Mouse (Mus musculus) heart, embryonic 15.5 days (tissue): ENCODE data around the gene Slit2. TPM values are rescaled to one million over a fixed set of nuclear protein-coding genes. Genes with fewer than 3 reads are reported as not detected.

Experiments
- ATAC-seq: fragments of 200-750 bp; cut with Nextera tagmentation; replicated peaks from 2 replicates; pipeline ENCODE4 v1.8.0; 2017; ENCODE audit warnings: low read depth, moderate TSS enrichment; ENCODE audit not compliant: insufficient number of reproducible peaks, insufficient read depth, low FRiP score
- H3K27ac ChIP-seq: fragments of 300-500 bp; sonication (generic); 2 replicates; pipeline ENCODE4 v1.5.1; 2015; ENCODE audit warnings: mild to moderate bottlenecking, inconsistent platforms
- H3K27me3 ChIP-seq: fragments of 300-500 bp; sonication (generic); 2 replicates; pipeline ENCODE4 v1.6.1; 2015; ENCODE audit warnings: inconsistent platforms
- H3K36me3 ChIP-seq: fragments of 300-500 bp; sonication (generic); 2 replicates; pipeline ENCODE4 v1.6.1; 2015; ENCODE audit warnings: mild to moderate bottlenecking, inconsistent platforms
- H3K4me1 ChIP-seq: fragments of 300-500 bp; sonication (generic); replicated peaks from 2 replicates; pipeline ENCODE4 v1.6.1; 2015; ENCODE audit warnings: inconsistent platforms
- H3K4me2 ChIP-seq: fragments of 300-500 bp; sonication (generic); 2 replicates; pipeline ENCODE4 v1.6.1; 2015; ENCODE audit warnings: inconsistent platforms, mild to moderate bottlenecking, moderate library complexity
- H3K4me3 ChIP-seq: fragments of 300-500 bp; sonication (generic); 2 replicates; pipeline ENCODE4 v1.5.1; 2015; ENCODE audit warnings: mild to moderate bottlenecking, inconsistent platforms
- H3K9ac ChIP-seq: fragments of 300-500 bp; sonication (generic); 2 replicates; pipeline ENCODE4 v1.6.1; 2015; ENCODE audit warnings: mild to moderate bottlenecking, inconsistent platforms
- H3K9me3 ChIP-seq: fragments of 300-500 bp; sonication (generic); replicated peaks from 2 replicates; pipeline ENCODE4 v1.6.1; 2016; ENCODE audit warnings: inconsistent platforms
- whole genome bisulfite sequencing: fragments of 180-500 bp; shearing (Covaris S2); methylation state at CpG from one replicate; pipeline ENCODE4 v1.1.7; 2015; ENCODE audit warnings: mixed read lengths; 5-methylcytosine and 5-hydroxymethylcytosine counted together
- polyA plus RNA-seq: library from polyadenylated mRNA; unstranded; fragments of >200 nt; fragmentation: Nextera tagmentation; extraction: Ambion mirVana; gene quantifications from 2 replicates; pipeline ENCODE4 v1.2.1, GENCODE M21; 2015

The Slit2 gene
- polyA plus RNA-seq, 1 experiment from 2014 or later: 20.6 TPM

- Histone ChIP-seq H3K9ac (no peak overlapping the region), H3K27ac (no peak overlapping the region), H3K36me3 (no peaks in the 10 kb centered on the region), H3K9me3 (no peaks in the 10 kb centered on the region), H3K4me2 (no peak overlapping the region), H3K4me1 (no peaks in the 10 kb centered on the region), H3K4me3 (no peak overlapping the region), H3K27me3 (no peaks in the 10 kb centered on the region)
- 77% methylated on average over 2 of the region's 2 CpGs for WGBS
- no peak for ATAC-seq
Measured at GRCm38 (mm10) chr5:48146082-48146481, 163.1 kb downstream of the Slit2 start.

GRCm38 (mm10) chr5:48160829-48161228 is 177.9 kb downstream of the Slit2 start:
- H3K27me3 ChIP-seq: no peaks in the 10 kb centered on the region
- no peak overlapping the region for H3K4me3 ChIP-seq
- H3K9me3 ChIP-seq: no peaks in the 10 kb centered on the region; the same call in 1 of the 2 replicates
- no peak for ATAC-seq
- WGBS: 78% methylated on average over 3 of the region's 3 CpGs
- no peaks in the 10 kb centered on the region for H3K4me1 ChIP-seq
- H3K9ac ChIP-seq: no peak overlapping the region
- no peak overlapping the region for H3K4me2 ChIP-seq
- H3K36me3 ChIP-seq: no peaks in the 10 kb centered on the region
- no peak overlapping the region for H3K27ac ChIP-seq

GRCm38 (mm10) chr5:48181646-48182302 is 198.8 kb downstream of the Slit2 start:
- no peaks in the 10 kb centered on the region for H3K27me3 ChIP-seq
- H3K9ac ChIP-seq: no peak overlapping the region

GRCm38 (mm10) chr5:48184358-48184757 is 201.4 kb downstream of the Slit2 start:
- H3K27ac ChIP-seq: no peak overlapping the region
- no peak overlapping the region for H3K4me3 ChIP-seq
- no peaks in the 10 kb centered on the region for H3K36me3 ChIP-seq
- no peak for ATAC-seq
- 83% methylated on average over 8 of the region's 8 CpGs for WGBS
- no peaks in the 10 kb centered on the region for H3K27me3 ChIP-seq
- no peaks in the 10 kb centered on the region for H3K4me1 ChIP-seq
- no peak overlapping the region for H3K9ac ChIP-seq
- H3K9me3 ChIP-seq: no peaks in the 10 kb centered on the region
- no peak overlapping the region for H3K4me2 ChIP-seq

More at GRCm38 (mm10) chr5:48181646-48182302, 198.8 kb downstream of the Slit2 start:
- H3K9me3 ChIP-seq: no peaks in the 10 kb centered on the region
- H3K4me3 ChIP-seq: no peak overlapping the region
- no peak overlapping the region for H3K27ac ChIP-seq
- no peaks in the 10 kb centered on the region for H3K36me3 ChIP-seq
- H3K4me1 ChIP-seq: no peaks in the 10 kb centered on the region
- no peak overlapping the region for H3K4me2 ChIP-seq
- 52% methylated on average over 9 of the region's 9 CpGs for WGBS
- ATAC-seq: no peak

GRCm38 (mm10) chr5:48187819-48188218 is 204.9 kb downstream of the Slit2 start:
- WGBS: 77% methylated on average over 4 of the region's 4 CpGs
- Histone ChIP-seq H3K9ac (no peak overlapping the region), H3K36me3 (no peaks in the 10 kb centered on the region), H3K27ac (no peak overlapping the region), H3K4me2 (no peak overlapping the region), H3K27me3 (no peaks in the 10 kb centered on the region), H3K4me3 (no peak overlapping the region), H3K4me1 (no peaks in the 10 kb centered on the region), H3K9me3 (no peaks in the 10 kb centered on the region)
- ATAC-seq: no peak

GRCm38 (mm10) chr5:48199380-48199779 is 216.4 kb downstream of the Slit2 start:
- H3K4me1 ChIP-seq: no peaks in the 10 kb centered on the region
- H3K9me3 ChIP-seq: no peaks in the 10 kb centered on the region
- no peak overlapping the region for H3K4me2 ChIP-seq
- no peaks in the 10 kb centered on the region for H3K27me3 ChIP-seq
- no peak overlapping the region for H3K4me3 ChIP-seq
- H3K9ac ChIP-seq: no peak overlapping the region
- no peaks in the 10 kb centered on the region for H3K36me3 ChIP-seq
- no peak for ATAC-seq
- H3K27ac ChIP-seq: no peak overlapping the region

- Histone ChIP-seq H3K27ac (no peak overlapping the region), H3K9ac (no peak overlapping the region), H3K27me3 (no peaks in the 10 kb centered on the region), H3K4me2 (no peak overlapping the region), H3K4me3 (no peak overlapping the region), H3K9me3 (no peaks in the 10 kb centered on the region), H3K4me1 (no peaks in the 10 kb centered on the region), H3K36me3 (no peaks in the 10 kb centered on the region)
- 82% methylated on average over 2 of the region's 2 CpGs for WGBS
- no peak for ATAC-seq
Measured at GRCm38 (mm10) chr5:48215248-48215647, 232.3 kb downstream of the Slit2 start.

- Histone ChIP-seq H3K27ac (no peak overlapping the region), H3K9me3 (no peaks in the 10 kb centered on the region), H3K4me2 (no peak overlapping the region), H3K36me3 (no peaks in the 10 kb centered on the region), H3K4me1 (no peaks in the 10 kb centered on the region), H3K9ac (no peak overlapping the region), H3K4me3 (no peak overlapping the region), H3K27me3 (no peaks in the 10 kb centered on the region)
- 82% methylated on average over 10 of the region's 10 CpGs for WGBS
- ATAC-seq: no peak
Measured at GRCm38 (mm10) chr5:48219624-48220155, 236.8 kb downstream of the Slit2 start.

- Histone ChIP-seq H3K9ac (no peak overlapping the region), H3K36me3 (no peaks in the 10 kb centered on the region), H3K27ac (no peak overlapping the region), H3K4me3 (no peak overlapping the region), H3K4me1 (no peaks in the 10 kb centered on the region), H3K4me2 (no peak overlapping the region), H3K27me3 (no peaks in the 10 kb centered on the region), H3K9me3 (no peaks in the 10 kb centered on the region)
- WGBS: 57% methylated on average over 2 of the region's 2 CpGs
- ATAC-seq: no peak
Measured at GRCm38 (mm10) chr5:48225500-48225899, 242.6 kb downstream of the Slit2 start.

GRCm38 (mm10) chr5:48230430-48231080 is 247.6 kb downstream of the Slit2 start:
- H3K4me2 ChIP-seq: no peak overlapping the region
- no peaks in the 10 kb centered on the region for H3K36me3 ChIP-seq
- H3K27me3 ChIP-seq: no peaks in the 10 kb centered on the region
- no peaks in the 10 kb centered on the region for H3K9me3 ChIP-seq
- H3K4me3 ChIP-seq: no peak overlapping the region
- ATAC-seq: no peak
- H3K9ac ChIP-seq: no peak overlapping the region
- 68% methylated on average over 6 of the region's 6 CpGs for WGBS
- H3K4me1 ChIP-seq: no peaks in the 10 kb centered on the region
- no peak overlapping the region for H3K27ac ChIP-seq

- Histone ChIP-seq H3K36me3 (no peaks in the 10 kb centered on the region), H3K4me1 (no peaks in the 10 kb centered on the region), H3K27ac (no peak overlapping the region), H3K4me2 (no peak overlapping the region), H3K9me3 (no peaks in the 10 kb centered on the region), H3K4me3 (no peak overlapping the region), H3K27me3 (no peaks in the 10 kb centered on the region), H3K9ac (no peak overlapping the region)
- ATAC-seq: no peak
- WGBS: 77% methylated on average over 4 of the region's 4 CpGs
Measured at GRCm38 (mm10) chr5:48234728-48235127, 251.8 kb downstream of the Slit2 start.

GRCm38 (mm10) chr5:48235270-48235669 is 252.3 kb downstream of the Slit2 start:
- 94% methylated on average over 6 of the region's 6 CpGs for WGBS
- no peak for ATAC-seq
- Histone ChIP-seq H3K4me1 (no peaks in the 10 kb centered on the region), H3K4me2 (no peak overlapping the region), H3K9ac (no peak overlapping the region), H3K9me3 (no peaks in the 10 kb centered on the region), H3K27me3 (no peaks in the 10 kb centered on the region), H3K27ac (no peak overlapping the region), H3K4me3 (no peak overlapping the region), H3K36me3 (no peaks in the 10 kb centered on the region)
